Mouse (Mus musculus): ENCODE data around the gene Zic1.

The Zic1 gene

DNA sequence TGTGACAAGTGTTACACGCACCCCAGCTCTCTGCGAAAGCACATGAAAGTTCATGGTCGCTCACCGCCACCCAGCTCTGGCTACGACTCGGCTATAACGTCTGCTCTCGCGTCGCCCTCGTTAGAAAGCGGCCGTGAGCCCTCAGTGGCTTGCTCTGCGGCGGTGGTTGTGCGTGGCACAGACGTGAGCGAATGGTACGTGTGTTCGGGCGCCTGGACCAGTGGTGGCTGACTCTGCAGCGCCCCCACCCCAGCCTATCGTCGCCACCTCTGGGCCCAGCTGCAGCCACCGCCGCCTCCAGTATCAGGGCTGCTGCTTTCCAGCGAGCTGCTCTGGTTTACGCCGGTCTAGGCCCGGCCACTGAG, 18.5 kb upstream of the Zic1 start:
- no peak for DNase-seq (ENCODE audit: low spot score in 2 of 2)

DNA sequence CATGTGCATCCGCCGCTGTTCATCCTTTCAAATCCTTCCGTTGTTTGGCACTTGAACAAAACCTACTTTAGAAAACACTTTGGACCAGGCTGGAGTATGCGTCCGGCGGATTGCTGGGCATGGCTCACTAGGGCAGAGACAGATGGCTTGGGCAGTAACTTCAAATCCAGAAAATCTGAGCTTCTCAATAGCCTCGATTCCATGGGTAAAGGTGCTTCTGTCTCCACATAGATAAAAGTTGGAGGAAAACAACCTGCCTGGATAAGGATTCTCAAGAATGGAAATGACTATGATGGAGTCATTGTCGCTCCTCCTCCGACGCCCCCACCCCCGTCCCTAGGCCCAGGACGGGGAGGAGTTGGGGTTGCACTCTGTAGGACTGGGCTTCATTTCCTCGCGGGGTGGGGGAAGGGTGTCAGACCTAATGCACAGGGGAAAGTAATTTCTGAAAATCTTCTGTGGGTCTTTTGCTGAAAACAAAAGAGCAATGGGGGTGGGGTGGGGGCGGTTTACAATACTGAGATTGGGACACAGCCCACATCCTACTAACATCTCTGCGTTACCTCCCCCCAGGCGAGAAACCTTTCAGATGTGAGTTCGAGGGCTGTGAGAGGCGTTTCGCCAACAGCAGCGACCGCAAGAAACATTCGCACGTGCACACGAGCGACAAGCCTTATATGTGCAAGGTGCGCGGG, 18.0 kb upstream of the Zic1 start:
- no peak for DNase-seq (ENCODE audit: low spot score in 2 of 2)

DNA sequence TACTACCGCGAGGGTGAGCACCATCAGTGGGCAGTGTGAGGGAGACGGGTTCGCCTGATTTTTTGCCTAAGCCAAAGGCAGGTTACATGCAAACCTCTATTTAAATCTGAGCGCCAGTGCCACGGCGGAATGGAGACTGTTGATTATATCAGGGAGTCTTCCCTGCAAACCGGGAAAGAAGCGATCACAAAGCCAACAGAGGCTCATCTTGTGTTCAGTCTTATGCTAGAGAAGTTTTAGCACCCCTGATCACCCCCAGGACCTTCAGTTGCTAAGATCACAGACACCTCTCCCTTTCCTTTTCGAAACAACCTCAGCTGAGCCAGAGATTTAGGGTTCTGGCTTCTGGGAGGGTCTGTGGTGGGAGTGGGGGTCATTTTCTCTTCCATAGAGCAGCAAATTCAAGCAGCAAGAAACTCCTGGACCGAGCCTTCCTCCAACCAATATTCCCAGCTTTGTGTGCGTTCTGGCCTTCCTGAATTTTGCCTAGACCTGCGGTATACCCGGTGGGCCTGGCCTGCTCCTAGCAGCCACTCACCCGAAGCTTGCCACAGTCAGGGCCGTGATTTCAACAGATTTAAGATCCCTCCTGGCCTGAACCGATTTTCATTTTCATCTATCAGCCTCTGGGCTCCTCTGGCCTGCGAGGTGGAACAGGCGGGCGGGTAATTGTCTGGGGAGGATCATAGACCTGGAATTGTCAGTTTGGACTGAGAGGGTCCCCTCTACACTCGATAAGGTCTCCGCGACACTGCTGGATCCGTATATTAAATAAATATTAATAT, 17.1 kb upstream of the Zic1 start:
- no peak for DNase-seq (ENCODE audit: low spot score in 2 of 2)

DNA sequence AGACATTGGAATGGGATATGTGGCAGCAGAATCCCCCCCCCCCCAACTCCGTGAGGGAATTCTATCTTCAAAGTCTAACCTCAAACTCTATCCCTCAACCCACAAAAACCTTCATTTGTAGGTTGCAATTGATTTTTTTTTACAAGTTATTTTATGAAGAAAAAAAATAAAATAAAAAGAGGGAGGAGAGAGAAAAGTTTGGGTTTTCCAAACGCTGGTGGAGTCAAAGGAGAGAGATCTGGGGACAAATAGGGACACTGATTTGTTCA, 16.4 kb upstream of the Zic1 start:
- no peak for DNase-seq (ENCODE audit: low spot score in 2 of 2)

DNA sequence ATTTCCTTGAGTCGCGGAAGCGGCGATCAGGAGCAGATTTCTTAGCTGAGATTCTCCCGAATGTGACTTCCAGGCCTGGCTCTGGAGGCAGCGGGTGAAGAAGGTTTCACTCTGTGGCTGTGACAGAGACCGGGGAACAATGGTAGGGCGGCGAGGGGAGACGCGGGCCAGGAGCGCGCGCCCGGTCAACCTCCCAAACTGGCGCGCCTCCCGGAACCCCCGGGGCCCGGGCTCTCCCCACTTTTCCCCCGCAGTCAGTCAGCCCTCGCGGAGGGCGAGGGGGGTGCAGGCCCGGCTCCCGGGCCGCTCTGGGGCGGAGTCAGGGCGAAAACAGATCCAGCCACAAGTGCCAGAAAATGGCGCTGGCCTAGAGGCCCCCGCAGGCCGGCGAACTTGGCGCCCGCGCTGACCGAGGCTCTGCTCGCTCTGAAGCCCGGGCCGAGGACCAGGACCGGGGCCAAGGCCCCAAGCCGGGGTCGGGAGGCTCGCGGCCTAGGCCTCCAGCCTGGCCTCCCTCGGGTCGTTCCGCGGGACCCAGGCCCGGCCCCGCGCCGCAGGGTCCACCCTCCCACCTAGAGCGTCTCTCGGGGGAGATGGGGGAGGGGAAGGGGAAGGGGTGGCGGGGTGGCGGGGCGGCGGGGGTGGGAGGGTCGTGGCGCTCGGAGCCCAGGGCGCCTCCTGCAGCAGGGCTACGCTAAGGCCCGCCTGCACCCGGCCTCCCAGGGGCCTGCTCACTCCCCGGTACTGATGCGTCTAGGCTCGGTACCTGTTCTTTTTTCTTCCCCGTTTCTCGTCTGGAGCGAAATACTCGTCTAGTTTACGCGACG, 15.9 kb upstream of the Zic1 start:
- no peak for DNase-seq (ENCODE audit: low spot score in 2 of 2)

DNA sequence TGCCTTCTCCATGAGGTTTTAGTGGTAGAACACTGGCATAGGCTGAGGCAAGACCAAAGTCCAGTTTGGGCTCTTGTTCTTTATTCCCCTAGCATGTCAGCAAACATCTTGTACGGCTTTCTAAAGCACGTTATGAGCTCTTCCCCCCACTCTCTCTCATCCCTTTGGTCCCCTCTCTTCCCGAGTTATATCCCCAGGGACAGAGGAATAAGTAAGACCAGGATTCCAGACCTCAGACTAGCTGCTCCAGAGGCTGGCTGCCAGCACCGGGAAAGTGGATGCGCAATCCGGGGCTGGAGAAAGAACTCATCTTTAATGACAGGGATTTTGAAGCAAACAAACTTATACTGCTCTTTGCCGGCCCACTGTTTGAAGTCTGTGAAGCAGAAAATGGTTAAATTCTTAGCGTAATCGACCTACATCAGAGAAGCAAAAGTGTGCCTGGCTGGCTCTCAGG, 14.9 kb upstream of the Zic1 start:
- no peak for DNase-seq (ENCODE audit: low spot score in 2 of 2)

DNA sequence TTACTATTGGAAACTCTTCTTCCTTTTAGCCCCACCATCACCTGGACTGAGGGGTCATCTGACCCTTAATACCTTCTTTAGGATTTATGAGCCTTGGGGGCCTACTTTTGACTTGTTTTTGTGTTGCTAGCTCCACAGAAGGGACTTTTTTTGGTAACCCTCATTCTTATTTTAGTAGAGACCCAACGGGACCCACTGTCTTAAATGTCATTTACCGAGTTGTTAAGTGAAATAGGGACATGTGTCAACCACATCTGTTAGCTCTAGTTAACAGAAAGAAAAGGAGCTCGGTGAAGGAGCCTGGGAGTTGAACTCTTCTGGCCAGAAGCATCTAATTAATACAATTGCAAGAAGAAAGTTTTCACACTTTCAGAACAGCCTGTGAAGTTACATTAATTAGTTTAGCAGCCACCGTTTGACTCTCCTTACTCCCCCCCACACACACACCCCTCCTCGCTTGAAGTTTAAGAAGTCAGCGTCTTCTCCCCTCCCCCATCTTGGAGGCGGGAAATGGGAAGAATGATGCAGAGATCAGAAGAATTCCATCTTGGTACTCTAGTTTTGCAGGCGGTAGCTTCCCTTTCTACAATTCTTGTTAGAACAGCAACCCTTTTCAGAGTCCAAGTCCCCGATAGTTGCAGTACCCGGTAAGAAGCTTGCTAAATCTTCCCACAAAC, 14.3 kb upstream of the Zic1 start:
- no peak for DNase-seq (ENCODE audit: low spot score in 2 of 2)

DNA sequence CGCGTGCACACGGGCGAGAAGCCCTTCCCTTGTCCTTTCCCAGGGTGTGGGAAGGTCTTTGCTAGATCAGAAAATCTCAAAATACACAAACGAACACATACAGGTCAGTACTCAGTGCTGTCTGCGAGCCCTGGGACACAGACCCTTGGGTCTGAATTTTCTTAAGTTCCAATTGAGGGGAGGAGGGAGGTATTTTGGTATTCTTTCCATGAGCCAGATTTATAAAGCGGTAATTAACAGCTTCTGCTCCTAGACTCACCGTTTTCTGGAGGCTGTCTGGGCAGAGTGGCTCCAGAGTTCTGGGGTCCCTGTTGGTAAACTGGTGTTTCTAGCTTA, 13.7 kb upstream of the Zic1 start:
- no peak for DNase-seq (ENCODE audit: low spot score in 2 of 2)

DNA sequence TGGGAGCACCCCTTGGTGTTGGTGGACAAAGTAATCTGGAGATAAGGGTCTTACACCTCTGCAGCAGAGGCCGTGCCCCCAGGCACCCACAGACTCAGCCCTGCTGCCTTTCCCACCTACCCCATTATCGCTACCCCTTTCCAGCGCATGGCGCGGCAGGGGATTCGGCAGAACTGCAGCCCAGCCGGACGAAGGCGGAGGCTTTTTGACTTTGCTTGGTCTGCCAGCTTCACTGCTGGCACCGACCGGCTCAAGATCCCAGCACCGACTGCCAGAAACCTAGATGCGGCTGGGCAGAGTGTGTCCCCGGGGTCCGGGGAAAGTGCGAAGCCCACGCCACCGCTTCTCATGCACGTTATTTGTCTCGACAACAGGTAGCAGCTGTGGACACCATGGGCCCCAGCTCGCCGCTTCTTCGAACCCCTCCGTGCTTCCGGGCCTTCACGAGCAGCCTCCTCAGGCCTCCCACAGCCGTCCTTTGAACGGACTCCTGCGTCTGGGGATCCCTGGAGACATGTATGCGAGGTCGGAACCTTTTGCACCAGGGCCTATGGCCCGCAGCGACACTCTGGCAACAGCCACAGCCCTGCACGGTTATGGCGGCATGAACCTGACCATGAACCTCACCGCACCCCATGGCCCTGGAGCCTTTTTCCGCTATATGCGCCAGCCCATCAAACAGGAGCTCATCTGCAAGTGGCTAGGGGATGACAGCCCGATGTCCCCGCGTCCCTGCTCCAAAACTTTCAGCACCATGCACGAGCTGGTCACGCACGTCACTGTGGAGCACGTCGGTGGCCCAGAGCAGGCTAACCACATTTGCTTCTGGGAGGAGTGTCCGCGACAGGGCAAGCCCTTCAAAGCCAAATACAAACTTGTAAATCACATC, 13.0 kb upstream of the Zic1 start:
- DNase-seq (ENCODE audit: low spot score in 2 of 2), result no peak

DNA sequence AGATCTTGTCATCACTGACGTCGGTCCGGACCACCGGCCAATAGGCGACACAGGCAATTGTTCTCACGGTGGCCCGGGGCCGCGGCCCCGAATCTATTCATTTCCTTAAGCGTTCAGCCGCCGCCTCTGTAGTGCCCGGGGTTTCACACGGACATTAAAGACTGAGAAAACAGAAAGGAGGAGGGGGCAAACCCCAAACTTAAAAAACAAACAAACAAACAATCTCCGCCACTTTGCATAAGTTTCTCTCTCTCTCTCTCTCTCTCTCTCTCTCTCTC, 12.2 kb upstream of the Zic1 start:
- no peak for DNase-seq (ENCODE audit: low spot score in 2 of 2)

DNA sequence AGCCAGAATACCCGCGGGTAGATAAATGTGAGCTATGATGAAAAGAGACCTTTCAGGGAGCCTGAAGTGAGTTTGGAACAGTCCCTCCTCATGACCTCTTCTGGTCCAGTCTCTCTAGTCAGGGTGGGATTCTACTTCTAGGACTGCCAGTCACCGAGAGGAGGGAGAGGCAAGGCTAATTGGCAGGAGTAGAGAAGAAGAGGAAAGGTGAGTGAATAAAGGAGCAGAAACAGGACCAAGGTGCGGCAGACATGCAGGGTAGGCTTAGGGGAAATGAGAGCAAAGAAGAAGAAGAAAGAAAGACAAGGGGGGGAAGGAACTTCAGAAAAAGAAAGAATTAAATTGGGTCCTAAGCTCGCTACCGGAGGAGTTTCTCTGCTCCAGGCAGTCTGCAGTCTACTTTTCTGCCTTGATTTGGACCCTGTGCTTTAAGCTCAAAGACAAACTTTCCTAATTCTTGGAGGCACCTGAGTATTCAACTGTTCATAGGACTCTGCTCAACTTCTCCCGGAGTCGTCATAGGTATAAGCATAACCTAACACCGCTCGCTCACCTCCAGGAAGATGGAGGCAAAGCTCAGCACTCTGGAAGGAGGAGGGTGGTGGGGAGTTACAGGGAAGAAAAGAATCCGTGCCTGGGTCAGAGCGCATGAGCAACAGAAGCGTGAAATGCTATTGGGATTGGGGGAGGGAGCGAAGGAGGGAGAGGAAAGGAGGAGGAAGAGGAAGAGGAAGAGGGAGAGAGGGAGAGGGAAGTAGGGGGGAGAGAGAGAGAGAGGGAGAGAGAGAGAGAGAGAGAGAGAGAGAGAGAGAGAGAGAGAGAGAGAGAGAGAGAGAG, 11.6 kb upstream of the Zic1 start:
- DNase-seq (ENCODE audit: low spot score in 2 of 2), result no peak

DNA sequence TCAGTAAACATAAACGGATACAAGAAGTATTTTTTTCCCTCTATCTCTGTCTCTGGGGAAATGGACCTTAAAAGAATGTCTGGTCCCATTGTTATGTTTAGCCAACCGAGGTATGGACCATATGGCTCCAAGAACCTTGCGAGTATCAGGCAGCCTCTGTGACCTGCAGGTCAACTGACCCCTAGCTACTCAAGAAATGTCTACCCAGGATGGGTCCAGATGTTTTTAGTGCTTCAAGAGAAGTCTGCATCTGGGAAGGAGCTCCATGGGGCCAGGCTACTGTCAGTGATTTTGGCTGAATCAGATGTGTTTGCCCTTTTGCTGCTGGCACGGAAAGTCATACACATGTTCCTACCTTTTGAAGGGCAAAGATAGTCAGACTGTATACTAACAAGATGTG, 9.1 kb upstream of the Zic1 start:
- DNase-seq (ENCODE audit: low spot score in 2 of 2), result no peak

DNA sequence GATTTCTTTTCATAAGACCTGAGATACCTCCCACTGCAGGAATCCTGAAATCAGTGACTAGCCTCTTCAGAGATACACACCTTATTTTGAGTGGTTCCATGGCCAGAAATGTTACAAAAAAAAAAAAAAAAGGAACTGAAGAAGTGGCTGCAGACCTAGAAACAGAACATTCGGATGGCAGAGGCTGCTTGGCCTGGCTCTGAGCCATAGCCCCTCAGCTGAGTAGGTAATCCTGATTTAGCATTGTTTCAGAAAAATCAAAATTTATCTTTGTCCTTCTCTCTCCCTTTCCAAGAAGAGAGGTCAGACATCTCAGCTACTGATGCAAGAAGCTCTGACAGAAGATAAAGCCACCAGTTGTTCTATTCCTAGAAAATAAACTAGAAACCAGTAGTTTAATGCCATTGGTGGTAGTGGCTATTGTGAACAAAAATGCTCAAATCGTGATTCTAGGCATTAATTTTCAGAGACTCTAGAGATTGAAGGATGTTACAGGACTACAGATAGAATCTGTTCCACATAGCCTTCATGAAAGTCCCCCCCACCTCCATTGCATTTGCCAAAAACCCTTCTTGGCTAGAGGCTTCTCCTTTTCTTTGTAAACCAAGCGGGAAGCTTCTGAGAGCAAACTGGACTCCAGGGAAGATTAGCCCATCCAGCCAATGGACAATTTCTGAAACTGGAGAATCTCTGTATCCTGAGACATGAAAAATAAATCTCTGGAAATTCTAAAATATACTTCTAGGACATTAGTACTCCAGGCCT, 8.4 kb upstream of the Zic1 start:
- no peak for DNase-seq (ENCODE audit: low spot score in 2 of 2)

DNA sequence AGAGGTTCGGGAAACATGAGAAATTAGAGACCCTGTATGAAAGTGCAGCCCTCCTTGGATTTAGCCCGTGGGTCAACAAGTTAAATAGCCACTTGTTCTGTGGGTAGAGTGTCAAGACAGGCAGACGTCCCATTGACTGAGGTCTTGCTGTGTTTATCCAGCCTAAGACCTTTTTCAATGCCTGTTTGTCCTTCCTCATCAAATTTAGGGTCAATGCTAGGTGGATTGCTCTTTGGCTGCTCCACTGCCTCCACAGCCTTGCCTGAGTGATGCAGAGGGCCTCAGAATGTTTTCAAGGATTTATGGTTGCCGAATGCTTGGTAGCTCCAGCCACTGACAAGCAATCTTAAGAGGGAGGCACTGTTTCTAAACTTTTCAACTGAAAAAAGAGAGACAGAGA, 6.0 kb upstream of the Zic1 start:
- no peak for DNase-seq (ENCODE audit: low spot score in 2 of 2)

DNA sequence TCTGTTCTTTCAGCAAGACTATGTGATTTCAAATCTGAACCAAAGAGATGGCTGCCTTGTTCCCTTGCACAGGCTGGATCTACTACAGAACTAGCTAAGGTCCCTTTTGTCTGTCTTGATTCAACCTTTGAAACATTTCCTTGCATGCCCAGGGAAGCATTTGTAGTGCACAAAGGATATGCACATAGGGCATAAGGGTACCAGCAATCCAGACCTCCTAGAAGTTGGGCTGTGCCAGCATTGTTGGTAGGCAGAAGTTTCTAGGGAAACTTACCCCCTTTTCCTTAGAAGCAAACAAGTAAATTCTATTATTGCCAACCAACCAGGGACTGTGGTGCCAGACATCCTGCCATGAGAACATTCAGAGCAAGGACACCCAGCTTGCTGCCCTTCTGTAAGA, 5.4 kb upstream of the Zic1 start:
- DNase-seq (ENCODE audit: low spot score in 2 of 2), result no peak

DNA sequence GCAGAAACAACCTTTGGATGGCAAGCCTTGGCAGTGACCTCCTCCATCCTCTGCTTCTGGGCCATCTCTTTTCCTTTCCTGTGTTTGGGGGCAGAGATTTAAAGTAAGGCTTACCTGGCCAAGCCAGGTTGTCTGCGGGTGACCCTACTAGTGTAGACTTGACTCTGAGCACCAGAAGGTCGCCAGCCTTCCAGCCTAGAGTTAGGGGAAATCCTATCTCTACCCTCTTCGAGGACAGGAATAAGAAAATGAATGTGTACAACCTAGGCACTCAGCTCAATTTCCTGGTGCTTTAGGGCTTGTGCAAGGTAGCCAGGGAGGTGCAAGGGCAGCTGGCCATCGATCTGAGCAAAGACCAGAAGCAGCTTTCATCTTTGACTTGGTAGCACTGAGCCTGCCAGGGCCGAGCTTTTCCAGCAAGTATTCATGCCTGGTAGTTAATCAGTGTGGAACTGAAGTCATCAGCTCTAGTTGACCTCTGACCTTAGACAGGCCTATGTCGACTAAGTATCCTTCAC, 4.6 kb upstream of the Zic1 start:
- DNase-seq (ENCODE audit: low spot score in 2 of 2), result no peak

DNA sequence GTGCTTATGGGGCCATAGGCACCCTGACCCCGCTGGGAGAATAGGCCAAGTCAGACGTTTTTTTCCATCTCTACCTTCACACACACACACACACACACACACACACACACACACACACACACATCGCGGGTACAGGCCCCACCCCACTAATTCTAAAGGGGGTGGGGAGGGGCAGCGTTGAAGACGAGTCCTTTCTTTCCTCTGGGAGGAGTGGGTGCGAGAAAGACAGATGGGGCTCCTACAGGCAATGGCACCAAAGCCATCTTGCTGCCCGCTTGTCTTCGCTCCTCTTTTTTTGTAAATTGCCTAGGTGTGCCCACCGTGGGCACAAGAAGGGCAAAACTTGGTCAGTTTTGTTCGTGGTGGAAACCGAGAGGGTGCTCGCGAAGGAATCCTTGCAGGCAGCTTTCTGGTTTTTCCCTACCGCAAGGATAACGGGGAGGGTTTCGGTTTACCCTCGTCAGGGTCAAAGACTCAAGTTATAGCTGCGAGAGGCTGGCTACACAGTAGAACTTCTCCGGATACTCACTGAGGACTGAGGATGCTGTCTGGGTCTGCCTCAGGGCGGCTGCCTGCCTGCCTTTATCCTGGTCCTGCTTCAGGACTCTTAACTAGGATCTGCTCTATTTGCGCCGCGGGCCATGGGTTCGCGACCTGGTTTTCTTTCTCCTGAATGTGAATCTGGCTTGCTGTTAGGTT, 3.8 kb upstream of the Zic1 start:
- DNase-seq (ENCODE audit: low spot score in 2 of 2), result no peak

DNA sequence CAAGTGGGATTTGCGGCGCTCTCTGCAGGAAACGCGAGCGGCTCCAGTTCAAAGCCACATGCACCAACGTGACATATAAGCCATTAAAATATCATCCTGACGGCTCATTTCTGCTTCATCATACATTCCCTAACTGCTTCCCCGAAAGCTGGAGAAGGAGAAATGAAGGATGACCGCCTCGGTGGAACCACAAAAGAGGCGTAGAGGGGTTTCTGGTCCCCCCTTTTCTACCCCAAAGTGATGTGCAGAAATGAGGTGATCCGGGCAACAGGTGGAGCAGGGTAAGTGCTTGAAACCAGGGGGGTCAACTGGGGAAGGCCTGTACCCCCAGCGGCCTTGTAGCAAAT, 3.3 kb upstream of the Zic1 start:
- DNase-seq (ENCODE audit: low spot score in 2 of 2), result no peak

DNA sequence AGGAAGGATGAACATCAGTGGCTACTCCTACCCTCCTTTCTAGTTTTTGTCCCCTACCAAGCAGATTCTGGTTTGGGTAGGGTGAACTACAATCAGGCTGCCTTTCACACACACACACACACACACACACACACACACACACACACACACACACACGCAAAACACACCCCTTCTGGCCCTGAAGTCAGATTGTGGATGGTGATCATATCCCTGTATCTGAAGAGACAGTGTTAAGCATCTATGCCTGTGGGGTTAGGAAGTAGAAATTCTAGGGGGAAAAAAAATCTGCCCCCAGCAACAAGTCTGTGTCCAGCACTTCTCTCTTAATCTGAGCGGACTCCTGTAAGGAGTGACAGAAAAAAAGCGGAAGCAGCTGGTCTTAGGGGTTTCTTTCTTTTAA, 2.5 kb upstream of the Zic1 start:
- no peak for DNase-seq (ENCODE audit: low spot score in 2 of 2)
